Mouse (Mus musculus): ENCODE measurements at regions not wholly inside any gene's neighbourhood (a gene's known extent, or its start where the extent isn't known, plus 50 kb on each side); places are given as distances from the start of the nearest gene placed in this dataset.

DNA sequence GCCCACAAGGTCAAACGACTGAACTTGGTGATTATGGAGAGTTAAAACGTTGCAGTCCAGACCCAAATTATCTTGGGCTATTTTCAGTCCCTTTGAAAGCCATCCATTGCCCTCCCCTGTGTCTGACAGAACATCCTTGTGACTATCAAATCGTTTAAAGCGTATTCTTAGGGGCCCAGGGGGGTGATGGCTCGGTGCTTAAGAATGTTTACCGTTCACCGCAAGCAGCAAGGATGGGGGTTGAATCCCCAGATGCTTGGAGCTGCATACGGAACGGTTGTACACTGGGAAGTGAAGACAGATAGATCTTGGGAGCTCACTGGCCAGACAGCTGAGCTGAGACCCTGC, 52.7 kb upstream of the Kcng1 start:
- H3K27me3 ChIP-seq (replicated peaks): 0 out of 2 replicates have a peak, but pooled peaks cover 3% of the 10 kb centered on the region
- no peaks in the 10 kb centered on the region for H3K9me3 ChIP-seq
- H3K9ac ChIP-seq: no peak overlapping the region
- no peak overlapping the region for H3K4me2 ChIP-seq
- H3K36me3 ChIP-seq (replicated peaks): no peaks in the 10 kb centered on the region
- WGBS: 34% methylated on average over 9 of the region's 9 CpGs
- H3K27ac ChIP-seq: no peak overlapping the region
- H3K4me3 ChIP-seq: no peak overlapping the region
- no peak for ATAC-seq (replicated peaks)
- H3K4me1 ChIP-seq: peaks cover 27% of the 10 kb centered on the region

DNA sequence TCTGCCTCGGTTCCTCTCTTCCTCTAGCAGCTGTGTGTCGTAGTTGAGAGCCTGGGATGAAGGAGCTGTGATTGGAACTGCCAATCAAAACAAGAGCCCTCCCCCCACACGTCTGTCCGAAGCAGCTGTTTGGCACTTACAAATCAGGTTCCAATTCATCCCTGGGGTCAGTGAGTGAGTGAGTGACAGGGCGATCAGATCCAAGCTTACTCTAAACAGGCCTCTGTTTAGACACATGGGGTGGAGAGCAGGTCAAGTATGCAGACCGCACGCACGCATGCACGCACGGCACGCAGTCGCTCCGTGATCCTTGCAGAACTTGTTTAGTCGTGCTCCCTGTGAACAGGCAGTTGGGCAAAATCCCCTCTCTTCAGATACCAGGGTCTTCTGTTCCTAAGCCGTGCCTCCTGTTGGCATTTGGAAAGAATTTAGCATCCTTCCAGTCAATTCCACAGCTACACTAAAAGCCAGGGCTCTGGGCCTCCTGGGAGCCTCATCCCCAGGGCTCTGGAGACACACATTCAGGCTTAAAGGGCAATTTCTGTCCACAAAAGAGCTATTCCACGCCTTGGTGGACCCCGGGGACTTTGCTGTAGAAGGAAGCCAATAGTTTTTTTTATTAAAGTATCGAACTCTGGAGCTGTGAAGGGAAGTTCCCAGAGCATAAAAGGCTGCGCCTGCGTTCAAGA, 52.2 kb upstream of the Kcng1 start:
- Histone ChIP-seq H3K4me3 (no peak overlapping the region), H3K4me1 (peaks cover 22% of the 10 kb centered on the region), H3K9ac (no peak overlapping the region), H3K36me3 (replicated peaks) (no peaks in the 10 kb centered on the region), H3K4me2 (no peak overlapping the region), H3K9me3 (no peaks in the 10 kb centered on the region), H3K27me3 (replicated peaks) (0 out of 2 replicates have a peak, but pooled peaks cover 3% of the 10 kb centered on the region), H3K27ac (no peak overlapping the region)
- 50% methylated on average over 20 of the region's 20 CpGs for WGBS
- ATAC-seq (replicated peaks): no peak

DNA sequence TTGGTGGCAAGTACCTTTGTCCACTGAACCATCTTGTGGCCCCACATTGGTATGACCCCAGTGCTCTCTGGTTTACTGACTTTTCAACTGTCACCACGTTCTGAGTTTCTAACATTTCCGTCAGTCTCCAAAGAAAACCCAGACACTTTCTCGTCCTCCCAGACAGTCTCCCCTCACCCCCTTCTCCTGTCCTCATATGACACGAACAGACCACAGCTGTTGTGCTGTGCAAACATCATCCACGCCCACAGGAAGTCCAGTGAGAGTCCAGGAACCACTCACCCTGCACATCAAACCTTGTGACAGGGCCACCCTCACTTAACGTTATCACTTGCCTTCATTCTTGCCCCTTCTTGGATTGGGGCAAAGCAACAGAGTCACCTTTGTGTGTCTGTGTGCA, 51.4 kb upstream of the Kcng1 start:
- 72% methylated on average over 6 of the region's 6 CpGs for WGBS
- Histone ChIP-seq H3K27me3 (replicated peaks) (0 out of 2 replicates have a peak, but pooled peaks cover 3% of the 10 kb centered on the region), H3K4me1 (peaks cover 15% of the 10 kb centered on the region), H3K4me2 (no peak overlapping the region), H3K4me3 (no peak overlapping the region), H3K27ac (no peak overlapping the region), H3K9me3 (no peaks in the 10 kb centered on the region), H3K9ac (no peak overlapping the region), H3K36me3 (replicated peaks) (no peaks in the 10 kb centered on the region)
- ATAC-seq (replicated peaks): no peak

Measured in midbrain, embryonic 15.5 days (tissue).